Mouse (Mus musculus) lung, adult 2 months (tissue): ENCODE data around the gene Gsap. TPM values are rescaled to one million over a fixed set of nuclear protein-coding genes. Genes with fewer than 3 reads are reported as not detected.
"Not testable (repeated sequence)": the region's sequence is repeated elsewhere in the genome, so short reads cannot be mapped to it uniquely, and the experiment has no call there.

Experiments used
- DNase-seq: peaks from one replicate; pipeline ENCODE4 v3.0.0; 2022
- H3K4me1 ChIP-seq: fragments of 200-500 bp; 2 replicates; pipeline ENCODE4 v1.6.1; 2011; ENCODE audit warnings: low read length; ENCODE audit not compliant: control insufficient read depth, insufficient read depth
- H3K4me3 ChIP-seq: fragments of 200-500 bp; replicated peaks from 2 replicates; pipeline ENCODE3; 2011; ENCODE audit warnings: low read depth, mild to moderate bottlenecking, control low read depth, low read length; ENCODE audit errors: extremely low read depth
- CTCF ChIP-seq: fragments of 200-500 bp; IDR thresholded peaks from 2 replicates; pipeline ENCODE4 v1.5.1; 2011; ENCODE audit warnings: mild to moderate bottlenecking, low read length, control low read depth; ENCODE audit not compliant: insufficient read depth
- POLR2A ChIP-seq: fragments of 200-500 bp; IDR thresholded peaks from 2 replicates; pipeline ENCODE4 v1.6.1; 2011; ENCODE audit warnings: low read depth, mild to moderate bottlenecking, control low read depth, low read length, borderline replicate concordance; ENCODE audit errors: extremely low read depth
- WGBS: fragments of 180-500 bp; shearing (Covaris S2); methylation state at CpG from one replicate; pipeline ENCODE4 v1.1.7; 2018; 5-methylcytosine and 5-hydroxymethylcytosine counted together
- polyA plus RNA-seq: library from polyadenylated mRNA; depleted of rRNA; stranded (reverse); fragments of >200 nt; gene quantifications from 2 replicates; pipeline ENCODE4 v1.2.3, GENCODE M21; 2012

Gsap gene
- polyA plus RNA-seq, 1 experiment, result 25.7 TPM

DNA sequence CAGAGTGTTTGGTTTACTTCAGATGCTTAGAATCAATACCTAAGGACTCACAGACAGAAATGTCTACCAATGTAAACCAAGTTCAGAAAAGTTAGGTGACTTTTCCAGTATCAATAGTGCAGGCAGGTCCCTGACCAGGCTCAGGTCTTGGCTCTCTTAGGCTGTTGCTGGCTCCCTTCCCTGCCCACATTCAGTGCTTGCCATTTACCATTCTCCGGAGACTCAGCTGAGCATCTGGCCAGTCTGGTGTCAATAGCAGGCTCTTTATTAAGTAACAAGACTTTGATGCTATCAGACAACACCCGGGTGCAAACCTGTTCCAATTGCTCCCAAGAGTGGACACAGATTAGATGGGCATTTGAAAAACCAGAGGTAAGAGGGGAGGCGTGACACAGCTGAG lies 13.7 kb upstream of the Gsap start:
- TF ChIP-seq CTCF (no peak), POLR2A (no peak)
- no peak overlapping the region for H3K4me3 ChIP-seq
- DNase-seq, result no peak
- WGBS, result 77% methylated on average over 3 of the region's 3 CpGs
- no peaks in the 10 kb centered on the region for H3K4me1 ChIP-seq

GRCm38 (mm10) chr5:21175132-21176112 lies 10.6 kb upstream of the Gsap start:
- DNase-seq, result no peak
- WGBS, result 29% methylated on average over 9 of the region's 9 CpGs
- Histone ChIP-seq H3K4me3 (no peak overlapping the region), H3K4me1 (no peaks in the 10 kb centered on the region)
- TF ChIP-seq POLR2A, result no peak
- no peak for TF ChIP-seq CTCF

GRCm38 (mm10) chr5:21179496-21179895 lies 6.6 kb upstream of the Gsap start:
- TF ChIP-seq CTCF (no peak), POLR2A (no peak)
- Histone ChIP-seq H3K4me1 (no peaks in the 10 kb centered on the region), H3K4me3 (no peak overlapping the region)
- DNase-seq, result no peak

DNA sequence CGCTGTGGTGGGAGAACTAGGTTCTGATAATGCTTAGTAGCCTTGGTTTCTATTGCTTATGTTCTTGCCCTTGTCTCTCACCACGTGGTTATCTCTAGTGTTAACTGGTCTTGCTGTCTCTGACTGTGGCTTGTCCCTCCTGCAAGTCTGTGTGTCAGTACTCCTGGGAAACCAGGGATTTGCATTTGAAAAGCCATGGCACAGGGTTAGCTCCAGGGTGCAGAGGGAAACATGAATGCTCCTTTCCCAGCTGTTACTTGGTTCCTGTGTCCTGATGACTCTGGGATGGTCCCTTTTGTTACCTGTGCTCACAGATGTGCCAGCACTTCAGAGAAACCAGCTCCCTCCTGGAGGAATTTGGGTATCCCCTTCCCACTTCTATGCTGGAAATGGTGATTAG lies 3.0 kb upstream of the Gsap start:
- H3K4me3 ChIP-seq, DNase-seq, H3K4me1 ChIP-seq: not testable (repeated sequence)
- WGBS, result 58% methylated on average over 2 of the region's 2 CpGs

- DNase-seq, result no peak
- no peak for TF ChIP-seq POLR2A
- no peak for TF ChIP-seq CTCF
- Histone ChIP-seq H3K4me1 (peaks cover 7% of the 10 kb centered on the region), H3K4me3 (peak overlapping the region; percentile 36)
- WGBS, result 9% methylated on average over 4 of the region's 4 CpGs
These were observed 766 bp downstream of the Gsap start for GRCm38 (mm10) chr5:21186821-21187220.

- no peak for TF ChIP-seq POLR2A
- WGBS, result 22% methylated on average over 3 of the region's 3 CpGs
- peaks cover 7% of the 10 kb centered on the region for H3K4me1 ChIP-seq
- no peak for DNase-seq
- peak overlapping the region; percentile 39 for H3K4me3 ChIP-seq
These were observed 2.4 kb downstream of the Gsap start for GRCm38 (mm10) chr5:21188435-21188834.

DNA sequence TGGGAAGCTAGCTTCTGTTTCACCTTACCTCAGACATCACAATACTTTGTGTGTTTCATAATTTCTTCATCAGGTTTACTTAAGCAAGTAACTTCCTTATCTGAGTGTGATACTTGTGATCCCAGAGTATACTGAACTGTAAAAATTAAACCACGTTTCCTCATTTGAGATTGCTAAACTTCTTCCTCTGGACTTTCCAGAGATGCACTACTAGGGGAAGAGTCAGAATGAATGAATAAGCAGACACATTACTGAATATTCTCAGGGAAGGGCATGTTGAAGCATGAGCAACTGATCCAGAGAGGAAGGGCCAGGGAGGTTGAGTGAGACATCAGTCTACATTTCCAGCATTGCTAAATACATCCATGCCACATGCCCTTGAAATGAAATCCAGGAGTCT lies 3.0 kb downstream of the Gsap start:
- DNase-seq, result no peak
- Histone ChIP-seq H3K4me3 (no peak overlapping the region), H3K4me1 (peaks cover 7% of the 10 kb centered on the region)
- no peak for TF ChIP-seq POLR2A
- no peak for TF ChIP-seq CTCF
- 56% methylated on average over 1 of the region's 1 CpGs for WGBS

GRCm38 (mm10) chr5:21189460-21189859 lies 3.4 kb downstream of the Gsap start:
- peak; percentile 23 for DNase-seq
- no peak for TF ChIP-seq CTCF
- no peak for TF ChIP-seq POLR2A
- H3K4me1 ChIP-seq, result peaks cover 7% of the 10 kb centered on the region
- H3K4me3 ChIP-seq, result no peak overlapping the region
- WGBS, result 52% methylated on average over 3 of the region's 3 CpGs

- Histone ChIP-seq H3K4me1 (0 out of 2 replicates have a peak, but pooled peaks cover 2% of the 10 kb centered on the region), H3K4me3 (no peak overlapping the region)
- 58% methylated on average over 1 of the region's 1 CpGs for WGBS
- TF ChIP-seq POLR2A, result no peak
- TF ChIP-seq CTCF, result no peak
- no peak for DNase-seq
These were observed 17.4 kb downstream of the Gsap start for GRCm38 (mm10) chr5:21203504-21203903.

DNA sequence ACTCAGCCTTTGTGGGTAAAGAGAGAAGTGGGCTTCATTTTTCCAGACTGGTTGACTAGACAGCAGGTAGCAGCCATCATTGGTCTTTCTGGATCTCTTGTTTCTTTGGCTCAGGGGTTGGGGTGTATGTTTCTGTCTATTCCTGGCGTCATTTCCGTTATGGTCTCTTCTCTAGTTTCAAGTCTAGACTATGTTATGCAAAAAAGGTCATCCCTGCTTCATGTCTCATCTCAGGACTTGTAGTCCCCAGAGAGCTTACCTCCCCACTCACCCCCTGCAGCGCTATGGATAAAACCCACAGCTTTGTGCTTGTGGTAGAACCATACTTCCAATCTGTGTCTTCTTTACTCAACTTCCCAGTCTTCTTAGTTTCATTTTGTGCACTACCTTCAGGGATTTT lies 18.1 kb downstream of the Gsap start:
- no peak for DNase-seq
- TF ChIP-seq CTCF, result no peak
- TF ChIP-seq POLR2A, result no peak
- 0 out of 2 replicates have a peak, but pooled peaks cover 2% of the 10 kb centered on the region for H3K4me1 ChIP-seq
- no peak overlapping the region for H3K4me3 ChIP-seq
- 88% methylated on average over 3 of the region's 3 CpGs for WGBS
